Mouse (Mus musculus) CH12.LX (cell line): ENCODE measurements at regions not wholly inside any gene's neighbourhood (a gene's known extent, or its start where the extent isn't known, plus 50 kb on each side); places are given as distances from the start of the nearest gene placed in this dataset.

Source experiments
- DNase-seq: peaks from one replicate; pipeline ENCODE4 v3.0.0-alpha.2; 2013; ENCODE audit errors: extremely low read depth
- H3K27ac ChIP-seq: 2 replicates; pipeline ENCODE4 v1.5.1; 2012; ENCODE audit warnings: low read depth, mild to moderate bottlenecking, control low read depth, moderate library complexity; ENCODE audit not compliant: insufficient read depth
- H3K27me3 ChIP-seq: replicated peaks from 2 replicates; pipeline ENCODE3; 2012; ENCODE audit warnings: inconsistent platforms
- H3K36me3 ChIP-seq, 2 experiments: replicated peaks in 1 of 2; 2 replicates each; pipeline versions ENCODE3 to v1.6.1; 2012; ENCODE audit warnings: inconsistent platforms in 1 of 2, low read length in 1 of 2, mild to moderate bottlenecking in 1 of 2, mixed read lengths in 1 of 2, moderate library complexity in 1 of 2; ENCODE audit not compliant: control insufficient read depth in 1 of 2, insufficient read depth in 1 of 2
- H3K4me1 ChIP-seq, 2 experiments: 2 replicates each; pipeline ENCODE4 v1.6.1; 2012; ENCODE audit warnings: inconsistent platforms in 1 of 2, moderate library complexity in 1 of 2; ENCODE audit not compliant: insufficient read depth in 2 of 2, control insufficient read depth in 1 of 2
- H3K4me2 ChIP-seq: 2 replicates; pipeline ENCODE4 v1.6.1; 2012; ENCODE audit warnings: low read depth, mild to moderate bottlenecking, control low read depth; ENCODE audit not compliant: poor library complexity, insufficient read depth, severe bottlenecking
- H3K4me3 ChIP-seq, 3 experiments: fragments of 150-350 bp in 1 of 3; sonication (generic) in 1 of 3; replicated peaks in 1 of 3; 2 replicates each; pipeline versions ENCODE3 to v1.5.1; 2011 to 2012; ENCODE audit warnings: low read depth in 2 of 3, low read length in 2 of 3, mild to moderate bottlenecking in 2 of 3, moderate library complexity in 2 of 3, control low read depth in 1 of 3, improper control_type of control experiment in 1 of 3, inconsistent platforms in 1 of 3, mixed read lengths in 1 of 3; ENCODE audit not compliant: poor library complexity in 1 of 3
- H3K79me2 ChIP-seq: replicated peaks from 2 replicates; pipeline ENCODE4 v1.6.1; 2012; ENCODE audit warnings: mild to moderate bottlenecking, moderate library complexity; ENCODE audit not compliant: control insufficient read depth, poor library complexity, insufficient read depth, severe bottlenecking; ENCODE audit errors: extremely low read depth
- H3K9ac ChIP-seq: 2 replicates; pipeline ENCODE4 v1.6.1; 2012; ENCODE audit warnings: low read depth, mild to moderate bottlenecking, control low read depth, moderate library complexity; ENCODE audit not compliant: insufficient read depth
- H3K9me3 ChIP-seq: replicated peaks from 2 replicates; pipeline ENCODE3; 2012; ENCODE audit warnings: low read length, inconsistent platforms, mixed read lengths
- CHD2 ChIP-seq: IDR thresholded peaks from 2 replicates; pipeline ENCODE4 v1.6.1; 2011; ENCODE audit warnings: low read length, improper control_type of control experiment
- CTCF ChIP-seq, 2 experiments: IDR thresholded peaks in 1 of 2; conservative IDR thresholded peaks in 1 of 2; 2 replicates each; pipeline ENCODE4 v1.5.1; 2011 to 2012; ENCODE audit warnings: low read depth in 2 of 2, low read length in 2 of 2, improper control_type of control experiment in 1 of 2, inconsistent platforms in 1 of 2, mild to moderate bottlenecking in 1 of 2, moderate library complexity in 1 of 2
- E2F4 ChIP-seq: IDR thresholded peaks from 2 replicates; pipeline ENCODE4 v1.6.1; 2011; ENCODE audit warnings: low read depth, low read length, improper control_type of control experiment; ENCODE audit not compliant: insufficient replicate concordance
- ETS1 ChIP-seq: conservative IDR thresholded peaks from 2 replicates; pipeline ENCODE4 v1.6.1; 2012; ENCODE audit warnings: low read depth, mild to moderate bottlenecking, inconsistent platforms, low read length, improper control_type of control experiment, moderate library complexity
- GABPA ChIP-seq: IDR thresholded peaks from 2 replicates; pipeline ENCODE4 v1.6.1; 2012; ENCODE audit warnings: low read depth, low read length, improper control_type of control experiment, inconsistent platforms; ENCODE audit not compliant: insufficient replicate concordance
- HCFC1 ChIP-seq: IDR thresholded peaks from 2 replicates; pipeline ENCODE4 v1.6.1; 2012; ENCODE audit warnings: low read depth, mild to moderate bottlenecking, inconsistent platforms, low read length, improper control_type of control experiment
- IRF4 ChIP-seq: IDR thresholded peaks from 2 replicates; pipeline ENCODE4 v1.6.1; 2014; ENCODE audit warnings: low read depth, mild to moderate bottlenecking, inconsistent platforms, low read length, improper control_type of control experiment
- JUN ChIP-seq: IDR thresholded peaks from 2 replicates; pipeline ENCODE4 v1.6.1; 2011; ENCODE audit warnings: low read depth, mild to moderate bottlenecking, low read length, improper control_type of control experiment, moderate library complexity; ENCODE audit not compliant: insufficient read depth
- JUND ChIP-seq: conservative IDR thresholded peaks from 2 replicates; pipeline ENCODE4 v1.6.1; 2011; ENCODE audit warnings: low read depth, low read length, improper control_type of control experiment
- KAT2A ChIP-seq: IDR thresholded peaks from 2 replicates; pipeline ENCODE4 v1.6.1; 2012; ENCODE audit warnings: low read length, improper control_type of control experiment, inconsistent platforms; ENCODE audit not compliant: insufficient replicate concordance
- MAZ ChIP-seq: IDR thresholded peaks from 2 replicates; pipeline ENCODE4 v1.6.1; 2012; ENCODE audit warnings: low read depth, mild to moderate bottlenecking, inconsistent platforms, low read length, improper control_type of control experiment, moderate library complexity
- MEF2A ChIP-seq: IDR thresholded peaks from 2 replicates; pipeline ENCODE4 v1.6.1; 2014; ENCODE audit warnings: low read depth, mild to moderate bottlenecking, inconsistent platforms, low read length, improper control_type of control experiment, borderline replicate concordance
- MYC ChIP-seq: IDR thresholded peaks from 2 replicates; pipeline ENCODE4 v1.6.1; 2011; ENCODE audit warnings: low read depth, mild to moderate bottlenecking, improper control_type of control experiment, low read length
- POLR2AphosphoS2 ChIP-seq: IDR thresholded peaks from 2 replicates; pipeline ENCODE4 v1.6.1; 2011; ENCODE audit warnings: low read depth, low read length, improper control_type of control experiment
- RCOR1 ChIP-seq: conservative IDR thresholded peaks from 2 replicates; pipeline ENCODE4 v1.6.1; 2012; ENCODE audit warnings: low read depth, mild to moderate bottlenecking, inconsistent platforms, low read length, improper control_type of control experiment
- SIN3A ChIP-seq: IDR thresholded peaks from 2 replicates; pipeline ENCODE4 v1.6.1; 2012; ENCODE audit warnings: low read length, improper control_type of control experiment, inconsistent platforms
- SMC3 ChIP-seq: IDR thresholded peaks from 2 replicates; pipeline ENCODE4 v1.6.1; 2011; ENCODE audit warnings: low read depth, low read length, improper control_type of control experiment
- TBP ChIP-seq: conservative IDR thresholded peaks from 2 replicates; pipeline ENCODE4 v1.6.1; 2011; ENCODE audit warnings: low read depth, low read length, improper control_type of control experiment
- UBTF ChIP-seq: IDR thresholded peaks from 2 replicates; pipeline ENCODE4 v1.6.1; 2012; ENCODE audit warnings: low read depth, mild to moderate bottlenecking, inconsistent platforms, low read length, improper control_type of control experiment, moderate library complexity
- USF2 ChIP-seq: conservative IDR thresholded peaks from 2 replicates; pipeline ENCODE4 v1.6.1; 2011; ENCODE audit warnings: low read depth, low read length, improper control_type of control experiment
- ZMIZ1 ChIP-seq: IDR thresholded peaks from 2 replicates; pipeline ENCODE4 v1.6.1; 2012; ENCODE audit warnings: low read depth, mild to moderate bottlenecking, inconsistent platforms, low read length, improper control_type of control experiment
- dilution Hi-C: fragments of 300-500 bp; cut with MboI; formaldehyde crosslinking; loops from 2 replicates; pipeline ENCODE4 v1.14.3; 2020; ENCODE audit warnings: low sequenced_read_pairs; ENCODE audit not compliant: extremely low pct_unique_long_range_greater_than_20kb, extremely low pct_ligation_motif_present
- in situ Hi-C: fragments of 300-500 bp; cut with MboI; formaldehyde crosslinking; loops from 3 replicates; pipeline ENCODE4 v1.14.3; 2019; ENCODE audit warnings: low sequenced_read_pairs, low pct_ligation_motif_present, low pct_unique_long_range_greater_than_20kb, mixed read lengths

DNA sequence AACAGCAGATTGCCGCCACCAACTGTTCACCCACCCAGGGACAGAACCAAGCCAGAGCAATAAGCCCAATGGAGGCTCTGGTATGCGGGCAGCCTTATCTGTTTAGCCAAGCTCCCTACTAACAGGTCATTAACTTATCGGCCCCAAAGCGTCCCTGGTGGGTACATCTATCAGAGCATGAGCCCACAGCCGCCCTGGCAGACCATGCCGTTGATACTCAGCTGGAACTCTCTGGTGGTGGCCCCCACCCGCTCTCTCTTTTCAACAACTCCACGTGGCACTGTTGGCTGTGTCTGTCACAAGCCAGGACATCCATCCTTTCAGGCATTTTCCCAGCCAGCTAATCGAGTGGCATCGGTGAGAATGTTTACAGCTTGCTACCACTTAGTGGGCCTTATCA lies 100.8 kb upstream of the Rbm19 start:
- no peaks in the 10 kb centered on the region for H3K79me2 ChIP-seq
- in situ Hi-C loops (no loop called here), dilution Hi-C loops (no loop called here)
- H3K4me2 ChIP-seq = no peak overlapping the region
- no peaks in the 10 kb centered on the region for H3K36me3 ChIP-seq
- peaks cover 91% of the 10 kb centered on the region for H3K9me3 ChIP-seq
- H3K27me3 ChIP-seq = no peaks in the 10 kb centered on the region
- TF ChIP-seq ETS1 (no peak), JUND (no peak), CTCF (conservative IDR thresholded peaks at IDR 0.05 in 1 of 2, IDR thresholded peaks at IDR 0.05 in 1 of 2; ENCODE audit: low read depth in 2 of 2, low read length in 2 of 2) (no peak), SMC3 (no peak), HCFC1 (no peak)
- H3K4me1 ChIP-seq = no peaks in the 10 kb centered on the region
- no peak overlapping the region for H3K4me3 ChIP-seq
- no peak overlapping the region for H3K9ac ChIP-seq
- no peak overlapping the region for H3K27ac ChIP-seq
- no peak for DNase-seq

GRCm38 (mm10) chr5:120018126-120018525 lies 98.1 kb upstream of the Rbm19 start:
- no peak overlapping the region for H3K4me2 ChIP-seq

DNA sequence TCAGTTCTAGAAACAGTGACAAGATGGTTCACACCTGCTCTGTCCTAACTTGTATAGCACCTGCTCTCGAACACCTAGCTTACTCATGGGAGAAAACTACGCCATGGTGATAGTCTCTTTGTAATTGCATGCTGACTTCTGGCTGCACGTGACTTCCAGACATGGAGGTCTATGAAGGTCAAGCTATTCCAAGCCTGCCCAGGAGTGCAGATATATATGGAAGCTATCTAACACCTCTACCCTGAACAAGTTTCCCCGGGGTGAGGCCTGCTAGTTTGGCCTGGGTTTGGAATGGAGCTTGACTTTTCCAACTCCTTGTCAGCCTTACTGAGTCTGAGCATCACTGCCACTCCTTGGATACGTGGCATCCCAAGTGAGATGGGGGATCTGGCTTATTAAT lies 95.5 kb upstream of the Rbm19 start:
- TF ChIP-seq JUN = no peak
- no peak for TF ChIP-seq JUND
- TF ChIP-seq POLR2AphosphoS2 = no peak
- TF ChIP-seq ZMIZ1 = no peak
- TF ChIP-seq IRF4 = no peak
- no peak for TF ChIP-seq E2F4
- TF ChIP-seq MAZ = no peak
- TF ChIP-seq USF2 = no peak
- TF ChIP-seq RCOR1 = no peak
- no peak for TF ChIP-seq MYC
- TF ChIP-seq UBTF = no peak
- H3K9me3 ChIP-seq = peaks cover 81% of the 10 kb centered on the region
- H3K9ac ChIP-seq = no peak overlapping the region
- DNase-seq = no peak
- H3K4me2 ChIP-seq = no peak overlapping the region
- in situ Hi-C loops (no loop called here), dilution Hi-C loops (no loop called here)
- no peaks in the 10 kb centered on the region for H3K36me3 ChIP-seq
- no peak overlapping the region for H3K4me3 ChIP-seq
- no peak overlapping the region for H3K27ac ChIP-seq
- no peaks in the 10 kb centered on the region for H3K27me3 ChIP-seq
- no peaks in the 10 kb centered on the region for H3K79me2 ChIP-seq
- no peaks in the 10 kb centered on the region for H3K4me1 ChIP-seq

More at GRCm38 (mm10) chr5:120018126-120018525, 98.1 kb upstream of the Rbm19 start:
- H3K36me3 ChIP-seq = no peaks in the 10 kb centered on the region
- H3K9me3 ChIP-seq = peaks cover 87% of the 10 kb centered on the region
- dilution Hi-C loops = no loop called here
- no peak for TF ChIP-seq GABPA
- no peak for TF ChIP-seq TBP
- no peak for TF ChIP-seq KAT2A
- no peak for TF ChIP-seq MEF2A
- TF ChIP-seq CHD2 = no peak
- no peak for TF ChIP-seq SMC3
- no peak for TF ChIP-seq RCOR1
- no peak for TF ChIP-seq SIN3A
- TF ChIP-seq, all 38 proteins: peak for 0
- H3K9ac ChIP-seq = no peak overlapping the region
- in situ Hi-C loops = no loop called here
- no peaks in the 10 kb centered on the region for H3K27me3 ChIP-seq
- H3K4me3 ChIP-seq = no peak overlapping the region
- no peaks in the 10 kb centered on the region for H3K4me1 ChIP-seq
- no peak for DNase-seq
- no peaks in the 10 kb centered on the region for H3K79me2 ChIP-seq
- H3K27ac ChIP-seq = no peak overlapping the region
